Mouse (Mus musculus): ENCODE results near the gene Syngr2. TPM values are rescaled to one million over a fixed set of nuclear protein-coding genes. Genes with fewer than 3 reads are reported as not detected.

Syngr2 gene
- 90.0 and 106 TPM in 2 replicates for polyA plus RNA-seq (2012; rRNA removed)

GRCm38 (mm10) chr11:117809407-117810311, at the start of gene Syngr2, which contains the start of gene Gm20708:
Gene Syngr2 (plus strand): TSS chr11:117809668.
Gene Gm20708 (plus strand): TSS chr11:117809668.
- DNase-seq (ENCODE audit: low spot score): peak; percentile 70

DNA sequence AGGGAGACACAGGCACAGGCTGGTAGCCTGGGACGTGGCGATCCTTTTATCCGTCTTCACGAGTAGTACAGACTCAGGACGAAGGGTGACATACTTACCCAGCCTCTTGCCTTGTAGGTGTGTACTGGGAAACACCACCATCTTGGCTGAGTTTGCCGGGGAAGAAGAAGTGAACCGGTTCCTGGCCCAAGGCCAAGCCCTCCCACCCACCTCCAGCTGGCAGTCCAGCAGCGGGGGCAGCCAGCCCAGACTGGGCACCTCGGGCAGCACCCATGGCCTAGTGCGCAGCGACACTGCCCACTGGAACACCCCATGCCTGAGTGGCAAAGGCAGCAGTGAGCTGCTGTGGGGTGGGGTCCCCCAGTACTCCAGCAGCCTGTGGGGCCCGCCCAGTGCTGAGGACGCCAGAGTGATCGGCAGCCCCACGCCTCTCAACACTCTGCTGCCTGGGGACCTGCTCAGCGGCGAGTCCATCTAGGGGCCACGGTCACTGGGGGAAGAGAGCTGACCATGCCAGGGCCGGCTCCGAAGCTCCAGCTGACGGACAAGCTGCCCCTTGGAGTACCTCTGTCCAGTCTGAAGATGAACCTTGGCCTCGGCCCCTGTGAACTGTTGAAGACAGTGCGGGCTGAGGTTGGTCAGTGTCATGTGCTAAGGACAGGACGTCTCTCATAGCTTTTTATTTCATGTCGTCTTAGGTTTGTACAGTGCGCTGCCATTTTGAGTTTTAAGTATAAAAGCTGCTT, 48.9 kb upstream of the Syngr2 start:
- no peak for DNase-seq (ENCODE audit: low spot score)

DNA sequence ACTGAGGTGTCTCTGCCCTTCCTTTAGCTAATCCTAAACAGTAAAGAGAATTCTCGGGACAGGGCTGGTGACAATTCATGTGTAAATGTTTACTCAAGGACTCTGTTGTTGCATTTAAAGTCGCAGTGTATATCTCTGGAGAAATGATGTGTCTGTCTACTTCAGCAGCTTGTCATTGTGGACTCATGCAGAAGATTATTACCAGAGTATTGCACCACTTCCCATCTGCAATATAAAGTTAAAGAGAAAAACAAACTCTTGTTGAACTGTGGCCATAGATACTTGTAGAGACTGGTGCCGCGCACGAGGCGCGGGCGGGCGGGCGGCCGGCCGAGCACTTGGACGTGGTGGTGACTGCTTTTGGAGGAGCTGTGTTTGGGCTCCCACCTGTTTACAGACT, 47.7 kb upstream of the Syngr2 start:
- DNase-seq (ENCODE audit: low spot score): no peak

- no peak for DNase-seq (ENCODE audit: low spot score)
Measured at GRCm38 (mm10) chr11:117762246-117762645, 47.2 kb upstream of the Syngr2 start.

- DNase-seq (ENCODE audit: low spot score): no peak
Measured at GRCm38 (mm10) chr11:117764319-117764718, 45.1 kb upstream of the Syngr2 start.

DNA sequence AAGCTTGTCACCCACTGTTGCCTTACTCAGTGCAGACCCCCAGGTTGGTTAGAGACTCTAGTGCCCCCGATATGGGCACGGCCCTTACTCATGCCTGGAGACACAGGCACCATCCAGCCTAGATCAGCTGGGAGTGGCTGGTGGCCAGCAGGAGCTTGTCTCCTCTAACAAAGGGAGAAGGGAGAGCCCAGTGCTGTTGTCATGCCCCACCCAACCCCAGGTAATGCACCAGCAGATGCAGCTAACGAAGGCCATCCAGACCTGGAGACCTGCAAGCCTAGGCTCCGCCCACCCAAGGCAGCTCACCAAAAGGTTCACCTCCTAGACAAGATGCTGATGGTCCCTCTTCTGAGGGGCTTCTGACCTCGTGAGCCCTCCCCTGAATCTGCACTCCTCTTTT, 44.1 kb upstream of the Syngr2 start:
- no peak for DNase-seq (ENCODE audit: low spot score)

DNA sequence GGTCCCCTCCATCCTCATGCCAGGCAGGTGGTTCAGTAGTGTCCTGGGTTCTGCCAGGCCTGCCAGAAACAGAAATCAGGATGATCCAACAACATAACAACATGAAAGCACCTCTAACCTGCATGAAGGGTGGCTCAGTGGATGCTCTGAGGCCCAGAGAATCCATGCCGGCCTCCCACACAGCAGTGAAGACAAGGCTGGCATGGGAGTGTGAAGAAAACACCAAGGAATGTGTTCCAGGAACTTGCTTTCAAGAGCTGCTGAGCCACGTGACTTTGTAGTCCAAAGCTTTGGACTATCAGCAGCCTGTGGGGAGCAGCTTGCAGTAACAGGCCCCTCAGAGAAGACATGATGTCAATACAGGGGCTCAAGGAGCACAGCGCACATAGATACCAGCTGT, 43.2 kb upstream of the Syngr2 start:
- no peak for DNase-seq (ENCODE audit: low spot score)

GRCm38 (mm10) chr11:117768725-117769682, 40.5 kb upstream of the Syngr2 start:
- DNase-seq (ENCODE audit: low spot score): no peak

GRCm38 (mm10) chr11:117769683-117770047, 39.8 kb upstream of the Syngr2 start:
- no peak for DNase-seq (ENCODE audit: low spot score)

GRCm38 (mm10) chr11:117770407-117770806, 39.1 kb upstream of the Syngr2 start:
- DNase-seq (ENCODE audit: low spot score): no peak

GRCm38 (mm10) chr11:117772352-117772751, 37.1 kb upstream of the Syngr2 start:
- no peak for DNase-seq (ENCODE audit: low spot score)

DNA sequence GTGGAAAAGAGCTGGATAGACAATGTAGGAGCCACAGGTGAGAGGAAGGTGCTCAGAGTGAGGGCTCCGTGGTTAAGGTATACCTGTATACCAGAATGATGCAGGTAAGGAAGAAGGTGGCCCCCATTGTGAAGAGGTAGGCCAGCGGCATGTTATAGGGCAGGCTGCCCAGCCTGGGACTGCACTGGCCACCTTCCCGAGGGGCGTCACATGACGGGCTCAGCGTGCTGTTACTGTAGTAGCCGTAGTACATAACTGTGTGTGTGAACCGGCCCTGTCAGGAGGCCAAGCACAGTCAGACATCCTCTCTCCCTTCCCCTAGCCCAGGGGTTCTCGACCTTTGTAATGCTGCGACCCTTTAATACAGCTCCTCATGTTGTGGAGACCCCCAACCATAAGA, 34.5 kb upstream of the Syngr2 start:
- no peak for DNase-seq (ENCODE audit: low spot score)

DNA sequence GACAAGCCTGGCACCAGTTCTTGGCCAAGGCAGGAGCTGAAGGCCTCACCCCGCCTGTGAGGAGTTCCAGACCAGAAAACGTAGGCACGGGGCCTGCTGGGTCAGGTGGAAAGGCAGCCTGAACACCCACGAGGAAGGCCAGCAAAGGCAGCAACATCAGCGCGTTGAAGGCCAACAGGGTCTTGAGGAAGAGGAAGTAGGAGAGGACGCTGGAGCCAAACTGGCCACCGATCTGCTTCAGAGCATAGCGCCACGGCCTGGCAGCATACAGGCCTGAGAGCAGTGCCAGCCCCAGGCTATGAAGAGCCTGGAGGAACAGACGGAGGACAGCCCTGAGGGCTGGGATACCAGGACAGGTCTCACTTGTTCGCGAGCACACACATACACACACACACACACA, 33.9 kb upstream of the Syngr2 start:
- no peak for DNase-seq (ENCODE audit: low spot score)

- DNase-seq (ENCODE audit: low spot score): no peak
Measured at GRCm38 (mm10) chr11:117776085-117776792, 33.2 kb upstream of the Syngr2 start.

DNA sequence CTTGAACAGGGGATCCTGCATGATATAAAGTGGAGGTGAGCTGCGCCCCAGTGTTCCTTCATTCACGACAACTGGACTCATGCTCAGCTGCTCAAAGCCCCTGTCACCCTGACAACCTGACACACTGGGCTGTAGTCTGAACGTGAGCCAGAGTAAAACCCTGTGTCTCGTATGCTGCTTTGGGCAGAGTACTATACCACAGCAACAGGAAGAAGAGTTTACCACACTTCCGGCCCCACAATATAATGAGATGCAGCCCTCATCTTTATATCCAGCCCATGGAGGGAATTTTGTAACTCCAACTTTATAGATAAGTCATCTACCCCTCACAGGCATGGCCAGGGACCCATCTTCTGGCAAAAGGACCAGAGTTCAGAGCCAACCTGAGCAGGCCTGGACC, 32.4 kb upstream of the Syngr2 start:
- no peak for DNase-seq (ENCODE audit: low spot score)

DNA sequence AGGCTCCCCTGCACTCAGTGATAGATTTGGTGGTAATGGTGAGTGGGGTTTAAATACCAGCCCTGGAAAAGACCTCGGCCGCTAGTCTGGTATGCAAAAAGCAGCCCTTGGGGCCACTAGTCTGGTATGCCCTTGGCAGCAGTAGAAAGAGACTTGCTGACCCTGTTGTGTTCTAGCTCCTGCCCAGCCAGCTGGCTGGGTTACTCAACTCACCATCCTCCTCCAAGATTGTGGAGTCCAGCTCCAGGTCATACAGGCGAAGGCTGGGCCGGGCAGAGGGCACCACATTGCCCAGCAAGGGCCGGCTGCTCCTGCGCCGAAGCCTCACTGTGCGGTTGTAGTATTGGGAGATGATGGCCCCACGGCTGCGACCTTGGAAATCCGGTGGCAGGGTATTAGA, 31.4 kb upstream of the Syngr2 start:
- no peak for DNase-seq (ENCODE audit: low spot score)

DNA sequence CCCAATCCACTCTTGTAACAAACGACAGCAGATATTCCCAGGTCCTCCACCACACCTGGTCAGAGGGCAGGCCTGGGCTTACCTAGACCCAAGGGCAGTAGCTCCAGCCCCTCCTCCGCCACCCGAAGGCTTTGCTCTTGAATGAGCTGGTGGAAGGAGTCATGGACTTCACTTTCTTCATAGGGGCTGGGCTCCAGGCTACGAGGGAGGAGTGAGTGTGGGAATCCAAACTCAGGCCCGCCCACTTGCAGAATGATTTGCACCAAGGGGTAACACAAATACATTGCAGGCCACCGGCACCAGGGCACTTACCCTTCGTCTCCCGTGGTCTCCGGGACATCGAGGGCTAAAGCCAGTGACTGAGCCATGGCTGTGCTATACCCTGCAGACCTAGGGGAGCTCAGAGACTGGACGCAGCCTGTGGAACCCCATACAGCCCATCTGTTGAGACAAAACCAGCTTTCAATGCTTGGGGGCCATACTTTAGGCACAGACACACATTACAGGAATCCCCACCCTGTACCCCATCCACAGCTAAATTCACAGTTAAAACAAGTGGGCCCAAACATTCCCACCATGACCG, 30.5 kb upstream of the Syngr2 start:
- DNase-seq (ENCODE audit: low spot score): no peak

- no peak for DNase-seq (ENCODE audit: low spot score)
Measured at GRCm38 (mm10) chr11:117779434-117780198, 29.9 kb upstream of the Syngr2 start.

- peak; percentile 62 for DNase-seq (ENCODE audit: low spot score)
Measured at GRCm38 (mm10) chr11:117780199-117780515, 29.3 kb upstream of the Syngr2 start.

DNA sequence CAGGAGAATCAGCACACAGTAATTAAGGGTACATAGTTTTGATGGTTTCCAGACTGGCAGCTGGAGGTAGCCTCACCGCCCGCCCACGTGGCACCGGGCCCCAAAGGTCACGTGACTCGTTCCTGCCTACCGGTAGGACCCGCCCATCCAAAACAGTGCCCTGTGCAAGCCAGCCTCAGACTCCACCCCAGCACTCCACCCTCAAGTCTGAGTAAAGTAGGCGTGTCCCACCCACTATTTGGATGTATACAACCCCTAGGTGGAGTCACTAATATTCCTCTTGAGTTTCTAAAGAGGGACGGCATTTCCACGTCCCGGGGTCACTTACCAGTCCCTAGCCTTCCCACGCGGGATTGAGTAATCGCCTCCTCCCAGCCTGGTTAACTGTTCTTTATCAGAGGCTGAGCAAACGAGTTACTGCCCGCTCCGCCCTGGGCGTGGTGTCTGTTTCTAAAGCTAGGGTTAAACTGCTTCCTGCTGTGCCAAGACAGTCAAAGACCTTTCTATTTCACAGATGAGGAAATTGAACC, 28.8 kb upstream of the Syngr2 start:
- peak; percentile 72 for DNase-seq (ENCODE audit: low spot score)

Data from urinary bladder, adult 2 months (tissue).